Mouse (Mus musculus): ENCODE measurements around the gene Adgrg3. TPM values are rescaled to one million over a fixed set of nuclear protein-coding genes. Genes with fewer than 3 reads are reported as not detected.

Adgrg3 gene
- polyA plus RNA-seq, 1 experiment from 2014 or later = 3.1 TPM

GRCm38 (mm10) chr8:94983881-94984516 lies 33.5 kb upstream of the Adgrg3 start:
- WGBS = 25% methylated on average over 10 of the region's 10 CpGs
- peak overlapping the region; percentile 48; the same call in 1 of the 2 replicates for H3K27ac ChIP-seq
- 0 out of 2 replicates have a peak overlapping the region, but pooled peaks have one; percentile 8 for H3K4me3 ChIP-seq (replicated peaks)
- ATAC-seq (ENCODE audit: insufficient read depth, low FRiP score, low read depth) = peak; percentile 84
- H3K4me1 ChIP-seq = peaks cover 49% of the 10 kb centered on the region
- no peaks in the 10 kb centered on the region; the same call in 1 of the 2 replicates for H3K36me3 ChIP-seq
- 0 out of 2 replicates have a peak, but pooled peaks cover 4% of the 10 kb centered on the region for H3K27me3 ChIP-seq (replicated peaks)
- H3K9me3 ChIP-seq = no peaks in the 10 kb centered on the region
- H3K4me2 ChIP-seq = peak overlapping the region; percentile 6; the same call in 1 of the 2 replicates
- H3K9ac ChIP-seq = no peak overlapping the region

GRCm38 (mm10) chr8:94985023-94985422 lies 32.5 kb upstream of the Adgrg3 start:
- H3K4me2 ChIP-seq = 0 out of 2 replicates have a peak overlapping the region, but pooled peaks have one; percentile 6
- 0 out of 2 replicates have a peak overlapping the region, but pooled peaks have one; percentile 8 for H3K4me3 ChIP-seq (replicated peaks)
- no peaks in the 10 kb centered on the region; the same call in 1 of the 2 replicates for H3K36me3 ChIP-seq
- 74% methylated on average over 6 of the region's 6 CpGs for WGBS
- ATAC-seq (ENCODE audit: insufficient read depth, low FRiP score, low read depth) = peak; percentile 70; the same call in 1 of the 2 replicates
- H3K27ac ChIP-seq = no peak overlapping the region
- no peak overlapping the region for H3K9ac ChIP-seq
- peaks cover 45% of the 10 kb centered on the region for H3K4me1 ChIP-seq
- no peaks in the 10 kb centered on the region for H3K9me3 ChIP-seq
- 0 out of 2 replicates have a peak, but pooled peaks cover 4% of the 10 kb centered on the region for H3K27me3 ChIP-seq (replicated peaks)

DNA sequence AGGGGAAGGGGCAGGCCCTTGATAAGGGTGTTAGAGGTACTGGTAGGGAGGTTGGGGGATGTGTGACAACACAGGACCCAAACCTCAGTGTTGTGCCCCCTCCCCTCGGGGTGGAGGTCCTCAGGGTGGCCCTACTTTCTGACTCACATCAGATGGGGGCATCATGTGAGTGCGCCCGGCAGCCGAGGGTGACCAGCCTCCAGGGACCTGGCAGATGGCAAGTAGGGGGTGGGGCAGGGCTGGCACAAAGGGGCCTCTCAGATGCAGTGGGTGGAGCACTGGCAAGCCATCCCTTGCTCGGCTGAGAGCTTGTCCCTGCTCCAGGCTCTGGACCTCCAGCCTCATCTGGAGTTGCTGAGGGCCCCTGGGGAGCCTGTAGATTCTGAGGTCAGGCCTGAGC lies 30.8 kb upstream of the Adgrg3 start:
- ATAC-seq (ENCODE audit: insufficient read depth, low FRiP score, low read depth) = no peak
- H3K4me2 ChIP-seq = no peak overlapping the region

GRCm38 (mm10) chr8:94987553-94987952 lies 29.9 kb upstream of the Adgrg3 start:
- H3K4me1 ChIP-seq = peaks cover 46% of the 10 kb centered on the region
- no peak overlapping the region for H3K9ac ChIP-seq
- H3K36me3 ChIP-seq = no peaks in the 10 kb centered on the region; the same call in 1 of the 2 replicates
- no peak overlapping the region for H3K27ac ChIP-seq
- H3K4me2 ChIP-seq = no peak overlapping the region
- 73% methylated on average over 7 of the region's 7 CpGs for WGBS
- 0 out of 2 replicates have a peak, but pooled peaks cover 4% of the 10 kb centered on the region for H3K27me3 ChIP-seq (replicated peaks)
- no peak overlapping the region for H3K4me3 ChIP-seq (replicated peaks)
- ATAC-seq (ENCODE audit: insufficient read depth, low FRiP score, low read depth) = no peak
- no peaks in the 10 kb centered on the region for H3K9me3 ChIP-seq

More for the DNA sequence above, 30.8 kb upstream of the Adgrg3 start:
- no peak overlapping the region for H3K27ac ChIP-seq
- no peak overlapping the region for H3K9ac ChIP-seq
- no peaks in the 10 kb centered on the region; the same call in 1 of the 2 replicates for H3K36me3 ChIP-seq
- 48% methylated on average over 5 of the region's 5 CpGs for WGBS
- H3K9me3 ChIP-seq = no peaks in the 10 kb centered on the region
- H3K4me1 ChIP-seq = peaks cover 37% of the 10 kb centered on the region
- 0 out of 2 replicates have a peak, but pooled peaks cover 4% of the 10 kb centered on the region for H3K27me3 ChIP-seq (replicated peaks)
- H3K4me3 ChIP-seq (replicated peaks) = no peak overlapping the region

DNA sequence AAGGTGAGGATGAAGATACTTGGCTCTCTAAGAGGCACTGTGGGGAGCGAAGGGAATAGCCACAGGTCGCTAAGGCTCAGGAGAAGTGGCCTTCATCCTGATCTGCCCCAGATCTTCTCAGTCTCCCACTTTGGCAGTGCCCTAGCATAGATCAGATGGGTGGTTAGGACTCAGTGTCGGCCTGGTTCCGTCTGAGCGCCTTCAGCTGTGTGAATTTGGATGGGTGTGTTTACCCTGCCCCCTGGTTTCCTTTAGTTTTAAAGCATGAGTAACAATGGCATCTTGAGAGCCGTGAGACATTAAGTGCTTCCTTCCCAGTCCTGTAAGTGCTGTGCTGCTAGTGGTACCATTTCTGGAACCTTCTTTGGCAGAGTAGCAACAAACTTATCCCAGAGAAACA lies 28.9 kb upstream of the Adgrg3 start:
- Histone ChIP-seq H3K4me1 (peaks cover 51% of the 10 kb centered on the region), H3K9me3 (no peaks in the 10 kb centered on the region), H3K4me3 (replicated peaks) (no peak overlapping the region), H3K27me3 (replicated peaks) (0 out of 2 replicates have a peak, but pooled peaks cover 4% of the 10 kb centered on the region), H3K9ac (no peak overlapping the region), H3K4me2 (no peak overlapping the region), H3K27ac (no peak overlapping the region), H3K36me3 (no peaks in the 10 kb centered on the region; the same call in 1 of the 2 replicates)
- WGBS = 72% methylated on average over 6 of the region's 6 CpGs
- ATAC-seq (ENCODE audit: insufficient read depth, low FRiP score, low read depth) = no peak

GRCm38 (mm10) chr8:94989711-94990110 lies 27.8 kb upstream of the Adgrg3 start:
- no peaks in the 10 kb centered on the region; the same call in 1 of the 2 replicates for H3K36me3 ChIP-seq
- no peak overlapping the region for H3K4me2 ChIP-seq
- H3K4me3 ChIP-seq (replicated peaks) = no peak overlapping the region
- H3K9ac ChIP-seq = no peak overlapping the region
- ATAC-seq (ENCODE audit: insufficient read depth, low FRiP score, low read depth) = no peak
- no peak overlapping the region for H3K27ac ChIP-seq
- H3K4me1 ChIP-seq = peaks cover 51% of the 10 kb centered on the region
- 0 out of 2 replicates have a peak, but pooled peaks cover 4% of the 10 kb centered on the region for H3K27me3 ChIP-seq (replicated peaks)
- no peaks in the 10 kb centered on the region for H3K9me3 ChIP-seq
- 87% methylated on average over 4 of the region's 4 CpGs for WGBS

GRCm38 (mm10) chr8:94990598-94991453 lies 26.7 kb upstream of the Adgrg3 start:
- Histone ChIP-seq H3K27ac (no peak overlapping the region), H3K36me3 (no peaks in the 10 kb centered on the region; the same call in 1 of the 2 replicates), H3K4me1 (peaks cover 55% of the 10 kb centered on the region), H3K9ac (no peak overlapping the region), H3K4me2 (no peak overlapping the region), H3K4me3 (replicated peaks) (no peak overlapping the region), H3K27me3 (replicated peaks) (0 out of 2 replicates have a peak, but pooled peaks cover 4% of the 10 kb centered on the region), H3K9me3 (no peaks in the 10 kb centered on the region)
- no peak for ATAC-seq (ENCODE audit: insufficient read depth, low FRiP score, low read depth)
- WGBS = 42% methylated on average over 11 of the region's 11 CpGs

- no peak for ATAC-seq (ENCODE audit: insufficient read depth, low FRiP score, low read depth)
- WGBS = 72% methylated on average over 9 of the region's 9 CpGs
- Histone ChIP-seq H3K4me2 (no peak overlapping the region), H3K9me3 (no peaks in the 10 kb centered on the region), H3K4me3 (replicated peaks) (no peak overlapping the region), H3K4me1 (peaks cover 57% of the 10 kb centered on the region), H3K36me3 (no peaks in the 10 kb centered on the region), H3K27ac (0 out of 2 replicates have a peak overlapping the region, but pooled peaks have one; percentile 61), H3K27me3 (replicated peaks) (0 out of 2 replicates have a peak, but pooled peaks cover 3% of the 10 kb centered on the region), H3K9ac (no peak overlapping the region)
Measured at GRCm38 (mm10) chr8:94991454-94991994, 26.0 kb upstream of the Adgrg3 start.

- 0 out of 2 replicates have a peak overlapping the region, but pooled peaks have one; percentile 61 for H3K27ac ChIP-seq
- no peaks in the 10 kb centered on the region for H3K27me3 ChIP-seq (replicated peaks)
- no peak for ATAC-seq (ENCODE audit: insufficient read depth, low FRiP score, low read depth)
- no peak overlapping the region for H3K9ac ChIP-seq
- no peaks in the 10 kb centered on the region for H3K9me3 ChIP-seq
- no peak overlapping the region for H3K4me3 ChIP-seq (replicated peaks)
- WGBS = 84% methylated on average over 4 of the region's 4 CpGs
- H3K4me2 ChIP-seq = no peak overlapping the region
- peaks cover 56% of the 10 kb centered on the region for H3K4me1 ChIP-seq
- no peaks in the 10 kb centered on the region for H3K36me3 ChIP-seq
Measured at GRCm38 (mm10) chr8:94992010-94992409, 25.5 kb upstream of the Adgrg3 start.

- Histone ChIP-seq H3K9me3 (no peaks in the 10 kb centered on the region), H3K4me2 (no peak overlapping the region), H3K27me3 (replicated peaks) (no peaks in the 10 kb centered on the region), H3K27ac (peak overlapping the region; percentile 61), H3K36me3 (no peaks in the 10 kb centered on the region), H3K4me1 (peaks cover 57% of the 10 kb centered on the region), H3K9ac (no peak overlapping the region), H3K4me3 (replicated peaks) (no peak overlapping the region)
- ATAC-seq (ENCODE audit: insufficient read depth, low FRiP score, low read depth) = no peak
- WGBS = 66% methylated on average over 5 of the region's 5 CpGs
Measured at GRCm38 (mm10) chr8:94992534-94992933, 25.0 kb upstream of the Adgrg3 start.

GRCm38 (mm10) chr8:94992996-94993724 lies 24.3 kb upstream of the Adgrg3 start:
- peak overlapping the region; percentile 61 for H3K27ac ChIP-seq
- no peak overlapping the region for H3K9ac ChIP-seq
- H3K9me3 ChIP-seq = no peaks in the 10 kb centered on the region
- WGBS = 68% methylated on average over 9 of the region's 9 CpGs
- no peaks in the 10 kb centered on the region for H3K27me3 ChIP-seq (replicated peaks)
- H3K4me2 ChIP-seq = no peak overlapping the region
- ATAC-seq (ENCODE audit: insufficient read depth, low FRiP score, low read depth) = no peak
- H3K36me3 ChIP-seq = no peaks in the 10 kb centered on the region
- peaks cover 63% of the 10 kb centered on the region for H3K4me1 ChIP-seq
- no peak overlapping the region for H3K4me3 ChIP-seq (replicated peaks)

Data from stomach, embryonic 15.5 days (tissue).